Mouse (Mus musculus) activated CD4-positive, CD25-positive, alpha-beta regulatory T cell, adult 4 months (primary cell): Measurements from ENCODE around the gene Me1. TPM values are rescaled to one million over a fixed set of nuclear protein-coding genes. Genes with fewer than 3 reads are reported as not detected.

Source experiments
- ATAC-seq: one replicate; pipeline ENCODE4 v1.8.0; 2017
- polyA plus RNA-seq, 2 experiments: library from polyadenylated mRNA; unstranded; fragments of 100-300 nt; shearing (Covaris generic); gene quantifications; one replicate each; pipeline ENCODE4 v1.2.1; 2017

Me1 gene
- not detected for polyA plus RNA-seq

- ATAC-seq: no peak
Observed at GRCm38 (mm10) chr9:86695818-86696261, at the start of gene Me1. TSS of gene Me1 (minus strand) at chr9:86695953.

GRCm38 (mm10) chr9:86744041-86744440 is 48.3 kb upstream of the Me1 start:
- ATAC-seq: no peak

- ATAC-seq: no peak
Observed at GRCm38 (mm10) chr9:86742959-86743911, 47.5 kb upstream of the Me1 start, which contains the start of gene Prss35. TSS of gene Prss35 (plus strand) at chr9:86743649.

GRCm38 (mm10) chr9:86739971-86740370 is 44.2 kb upstream of the Me1 start:
- no peak for ATAC-seq

GRCm38 (mm10) chr9:86738801-86739200 is 43.0 kb upstream of the Me1 start:
- ATAC-seq: no peak

- no peak for ATAC-seq
Observed at GRCm38 (mm10) chr9:86738067-86738466, 42.3 kb upstream of the Me1 start.

GRCm38 (mm10) chr9:86736991-86737390 is 41.2 kb upstream of the Me1 start:
- ATAC-seq: no peak

- no peak for ATAC-seq
Observed at GRCm38 (mm10) chr9:86734795-86735194, 39.0 kb upstream of the Me1 start.

- no peak for ATAC-seq
Observed at GRCm38 (mm10) chr9:86734357-86734756, 38.6 kb upstream of the Me1 start.

- no peak for ATAC-seq
Observed at GRCm38 (mm10) chr9:86729811-86730210, 34.1 kb upstream of the Me1 start.

- no peak for ATAC-seq
Observed at GRCm38 (mm10) chr9:86729084-86729483, 33.3 kb upstream of the Me1 start.

GRCm38 (mm10) chr9:86728214-86728814 is 32.6 kb upstream of the Me1 start:
- no peak for ATAC-seq

GRCm38 (mm10) chr9:86726381-86726720 is 30.6 kb upstream of the Me1 start:
- no peak for ATAC-seq

- no peak for ATAC-seq
Observed at GRCm38 (mm10) chr9:86725604-86726380, 30.0 kb upstream of the Me1 start.

- no peak for ATAC-seq
Observed at GRCm38 (mm10) chr9:86725066-86725465, 29.3 kb upstream of the Me1 start.

GRCm38 (mm10) chr9:86720794-86721193 is 25.0 kb upstream of the Me1 start:
- no peak for ATAC-seq

GRCm38 (mm10) chr9:86720227-86720626 is 24.5 kb upstream of the Me1 start:
- ATAC-seq: no peak

- ATAC-seq: no peak
Observed at GRCm38 (mm10) chr9:86717119-86717518, 21.4 kb upstream of the Me1 start.

GRCm38 (mm10) chr9:86716540-86716939 is 20.8 kb upstream of the Me1 start:
- ATAC-seq: no peak

- no peak for ATAC-seq
Observed at GRCm38 (mm10) chr9:86714089-86714488, 18.3 kb upstream of the Me1 start.

GRCm38 (mm10) chr9:86712648-86713047 is 16.9 kb upstream of the Me1 start:
- no peak for ATAC-seq

GRCm38 (mm10) chr9:86710091-86710634 is 14.4 kb upstream of the Me1 start:
- ATAC-seq: no peak

GRCm38 (mm10) chr9:86708921-86709320 is 13.2 kb upstream of the Me1 start:
- ATAC-seq: no peak
